Mouse (Mus musculus) E14TG2a.4 (cell line): Measurements from ENCODE around the gene Mug1.
"Not testable (repeated sequence)": the region's sequence is repeated elsewhere in the genome, so short reads cannot be mapped to it uniquely, and the experiment has no call there.

Experiments used
- H3K27me3 ChIP-seq: 2 replicates; pipeline ENCODE4 v1.6.1; 2014; ENCODE audit warnings: low read length, control low read depth; ENCODE audit not compliant: insufficient read depth
- H3K36me3 ChIP-seq: 2 replicates; pipeline ENCODE4 v1.6.1; 2014; ENCODE audit warnings: low read length, control low read depth; ENCODE audit not compliant: insufficient read depth
- H3K4me1 ChIP-seq: replicated peaks from 2 replicates; pipeline ENCODE4 v1.6.1; 2014; ENCODE audit warnings: low read depth, low read length, control low read depth
- H3K4me3 ChIP-seq: replicated peaks from 2 replicates; pipeline ENCODE4 v1.5.1; 2014; ENCODE audit warnings: mild to moderate bottlenecking, low read length
- H3K9me3 ChIP-seq: 2 replicates; pipeline ENCODE4 v1.6.1; 2014; ENCODE audit warnings: low read length, control low read depth
- CTCF ChIP-seq: conservative IDR thresholded peaks from 2 replicates; pipeline ENCODE4 v1.5.1; 2014; ENCODE audit warnings: low read length
- NANOG ChIP-seq: IDR thresholded peaks from 2 replicates; pipeline ENCODE4 v1.6.1; 2014; ENCODE audit warnings: borderline replicate concordance, low read length, mixed read lengths
- POU5F1 ChIP-seq: IDR thresholded peaks from 2 replicates; pipeline ENCODE4 v1.6.1; 2014; ENCODE audit warnings: low read length, borderline replicate concordance

Mug1 gene

GRCm38 (mm10) chr6:121838271-121838670 is at the start of gene Mug1:
Gene Mug1 (plus strand): TSS chr6:121838541.
- H3K27me3 ChIP-seq, H3K4me1 ChIP-seq, H3K4me3 ChIP-seq: not testable (repeated sequence)

GRCm38 (mm10) chr6:121828034-121828433 is 10.3 kb upstream of the Mug1 start:
- Histone ChIP-seq H3K27me3 (no peaks in the 10 kb centered on the region), H3K36me3 (no peaks in the 10 kb centered on the region), H3K9me3 (no peaks in the 10 kb centered on the region), H3K4me1 (no peaks in the 10 kb centered on the region), H3K4me3 (no peak overlapping the region)
- no peak for TF ChIP-seq CTCF
- TF ChIP-seq POU5F1 = no peak
- TF ChIP-seq NANOG = no peak

More at GRCm38 (mm10) chr6:121838271-121838670, at the start of gene Mug1:
- peaks cover 21% of the 10 kb centered on the region for H3K9me3 ChIP-seq
- not testable (repeated sequence) for H3K36me3 ChIP-seq

GRCm38 (mm10) chr6:121836361-121836760 is 2.0 kb upstream of the Mug1 start:
- Histone ChIP-seq H3K4me3 (no peak overlapping the region), H3K4me1 (no peaks in the 10 kb centered on the region), H3K9me3 (peaks cover 21% of the 10 kb centered on the region), H3K27me3 (no peaks in the 10 kb centered on the region), H3K36me3 (no peaks in the 10 kb centered on the region)
- TF ChIP-seq CTCF (no peak), POU5F1 (no peak), NANOG (no peak)

- TF ChIP-seq POU5F1 (no peak), NANOG (no peak), CTCF (no peak)
- no peaks in the 10 kb centered on the region for H3K4me1 ChIP-seq
- H3K9me3 ChIP-seq = no peaks in the 10 kb centered on the region
- no peaks in the 10 kb centered on the region for H3K36me3 ChIP-seq
- no peak overlapping the region for H3K4me3 ChIP-seq
- H3K27me3 ChIP-seq = no peaks in the 10 kb centered on the region
Observed at GRCm38 (mm10) chr6:121848378-121848777, 10.0 kb downstream of the Mug1 start.
